Comparison of ENCODE assay signal across 1 mouse cellular context in genomic region chr10:81135831-81136705, GRCm38 (mm10).
TF ChIP-seq lines count a peak whose summit lies in the region.

No protein-coding gene starts in this region.

TF ChIP-seq in C2C12, 6 proteins besides CTCF, POLR2A, EP300 and RAD21:
- no peak for TF ChIP-seq CEBPB (IDR thresholded peaks at IDR 0.05; ENCODE audit: low read depth)
- no peak for TF ChIP-seq MAX (IDR thresholded peaks at IDR 0.05)
- TF ChIP-seq MYOD1 (IDR thresholded peaks at IDR 0.05; ENCODE audit: control insufficient read depth, insufficient read length, low read depth) = no peak
- no peak for TF ChIP-seq MYOG (IDR thresholded peaks at IDR 0.05; ENCODE audit: control insufficient read depth, extremely low read depth, insufficient read length)
- no peak for TF ChIP-seq USF1 (IDR thresholded peaks at IDR 0.05; ENCODE audit: low read depth)
- TF ChIP-seq FOSL1 (IDR thresholded peaks at IDR 0.05; ENCODE audit: insufficient read depth, low read length, poor library complexity, severe bottlenecking) = no peak
